Mouse (Mus musculus) midbrain, embryonic 13.5 days (tissue): Measurements from ENCODE around the gene Rasgrp2. TPM values are rescaled to one million over a fixed set of nuclear protein-coding genes. Genes with fewer than 3 reads are reported as not detected.

Experiments used
- ATAC-seq: fragments of 200-750 bp; cut with Nextera tagmentation; 2 replicates; pipeline ENCODE4 v1.8.0; 2017; ENCODE audit warnings: mild to moderate bottlenecking, moderate TSS enrichment, moderate library complexity
- H3K27ac ChIP-seq: fragments of 300-500 bp; sonication (generic); 2 replicates; pipeline ENCODE4 v1.5.1; 2015; ENCODE audit warnings: inconsistent platforms, mild to moderate bottlenecking, moderate library complexity
- H3K27me3 ChIP-seq: fragments of 300-500 bp; sonication (generic); 2 replicates; pipeline ENCODE4 v1.6.1; 2015; ENCODE audit warnings: mild to moderate bottlenecking, inconsistent platforms
- H3K36me3 ChIP-seq: fragments of 300-500 bp; sonication (generic); 2 replicates; pipeline ENCODE4 v1.6.1; 2015; ENCODE audit warnings: mild to moderate bottlenecking, inconsistent platforms
- H3K4me1 ChIP-seq: fragments of 300-500 bp; sonication (generic); replicated peaks from 2 replicates; pipeline ENCODE4 v1.6.1; 2015; ENCODE audit warnings: inconsistent platforms
- H3K4me2 ChIP-seq: fragments of 300-500 bp; sonication (generic); replicated peaks from 2 replicates; pipeline ENCODE4 v1.6.1; 2015; ENCODE audit warnings: moderate library complexity, mild to moderate bottlenecking, inconsistent platforms
- H3K4me3 ChIP-seq: fragments of 300-500 bp; sonication (generic); replicated peaks from 2 replicates; pipeline ENCODE4 v1.5.1; 2015; ENCODE audit warnings: mild to moderate bottlenecking, inconsistent platforms
- H3K9ac ChIP-seq: fragments of 300-500 bp; sonication (generic); replicated peaks from 2 replicates; pipeline ENCODE4 v1.6.1; 2015; ENCODE audit warnings: mild to moderate bottlenecking, inconsistent platforms
- H3K9me3 ChIP-seq: fragments of 300-500 bp; sonication (generic); 2 replicates; pipeline ENCODE4 v1.6.1; 2016; ENCODE audit warnings: mild to moderate bottlenecking, inconsistent platforms
- WGBS: fragments of 180-500 bp; shearing (Covaris S2); methylation state at CpG from one replicate; pipeline ENCODE4 v1.1.7; 2015; 5-methylcytosine and 5-hydroxymethylcytosine counted together
- polyA plus RNA-seq: library from polyadenylated mRNA; unstranded; fragments of >200 nt; fragmentation: Nextera tagmentation; extraction: Ambion mirVana; gene quantifications from 2 replicates; pipeline ENCODE4 v1.2.1, GENCODE M21; 2015

Rasgrp2 gene
- polyA plus RNA-seq, 1 experiment from 2014 or later = 28.5 TPM

- WGBS = 88% methylated on average over 16 of the region's 16 CpGs
- Histone ChIP-seq H3K4me1 (peaks cover 91% of the 10 kb centered on the region), H3K27me3 (peaks cover 29% of the 10 kb centered on the region), H3K4me3 (no peak overlapping the region), H3K9ac (no peak overlapping the region), H3K4me2 (peak overlapping the region; percentile 5; the same call in 1 of the 2 replicates), H3K9me3 (no peaks in the 10 kb centered on the region), H3K27ac (no peak overlapping the region), H3K36me3 (peaks cover 5% of the 10 kb centered on the region)
- no peak for ATAC-seq
These were observed 24.1 kb downstream of the Rasgrp2 start for GRCm38 (mm10) chr19:6423241-6423640.

GRCm38 (mm10) chr19:6424137-6424881 lies 25.2 kb downstream of the Rasgrp2 start:
- no peak overlapping the region for H3K27ac ChIP-seq

GRCm38 (mm10) chr19:6425595-6425994 lies 26.5 kb downstream of the Rasgrp2 start:
- H3K9me3 ChIP-seq = no peaks in the 10 kb centered on the region
- 0 out of 2 replicates have a peak, but pooled peaks have one; percentile 12 for ATAC-seq
- peaks cover 53% of the 10 kb centered on the region for H3K27me3 ChIP-seq
- no peak overlapping the region for H3K4me3 ChIP-seq
- peak overlapping the region; percentile 25 for H3K4me2 ChIP-seq
- H3K36me3 ChIP-seq = peaks cover 13% of the 10 kb centered on the region
- peaks cover 100% of the 10 kb centered on the region for H3K4me1 ChIP-seq
- 43% methylated on average over 5 of the region's 5 CpGs for WGBS
- peak overlapping the region; percentile 48 for H3K27ac ChIP-seq
- no peak overlapping the region for H3K9ac ChIP-seq

More at GRCm38 (mm10) chr19:6424137-6424881, 25.2 kb downstream of the Rasgrp2 start:
- Histone ChIP-seq H3K36me3 (peaks cover 13% of the 10 kb centered on the region), H3K4me2 (0 out of 2 replicates have a peak overlapping the region, but pooled peaks have one; percentile 10), H3K27me3 (peaks cover 40% of the 10 kb centered on the region), H3K4me3 (no peak overlapping the region), H3K4me1 (peaks cover 99% of the 10 kb centered on the region), H3K9ac (no peak overlapping the region; the same call in 1 of the 2 replicates), H3K9me3 (no peaks in the 10 kb centered on the region)
- no peak for ATAC-seq
- 55% methylated on average over 8 of the region's 8 CpGs for WGBS

- ATAC-seq = no peak
- H3K36me3 ChIP-seq = peaks cover 13% of the 10 kb centered on the region
- WGBS = 16% methylated on average over 13 of the region's 13 CpGs
- H3K9ac ChIP-seq = no peak overlapping the region
- H3K27ac ChIP-seq = peak overlapping the region; percentile 48
- peaks cover 52% of the 10 kb centered on the region for H3K27me3 ChIP-seq
- 0 out of 2 replicates have a peak overlapping the region, but pooled peaks have one; percentile 36 for H3K4me3 ChIP-seq
- H3K4me1 ChIP-seq = peaks cover 96% of the 10 kb centered on the region
- no peaks in the 10 kb centered on the region for H3K9me3 ChIP-seq
- H3K4me2 ChIP-seq = peak overlapping the region; percentile 57
These were observed 27.8 kb downstream of the Rasgrp2 start for GRCm38 (mm10) chr19:6426703-6427500.

GRCm38 (mm10) chr19:6427653-6428434 lies 28.7 kb downstream of the Rasgrp2 start:
- peak overlapping the region; percentile 39 for H3K27ac ChIP-seq

GRCm38 (mm10) chr19:6428501-6429200 lies 29.5 kb downstream of the Rasgrp2 start:
- peak overlapping the region; percentile 63 for H3K9ac ChIP-seq
- H3K9me3 ChIP-seq = no peaks in the 10 kb centered on the region
- no peak overlapping the region; the same call in 1 of the 2 replicates for H3K27ac ChIP-seq
- WGBS = under 1% methylated on average over 60 of the region's 60 CpGs
- peaks cover 52% of the 10 kb centered on the region for H3K27me3 ChIP-seq
- peak overlapping the region; percentile 57 for H3K4me2 ChIP-seq
- peaks cover 13% of the 10 kb centered on the region for H3K36me3 ChIP-seq
- H3K4me1 ChIP-seq = peaks cover 86% of the 10 kb centered on the region
- peak; percentile 47 for ATAC-seq
- peak overlapping the region; percentile 36 for H3K4me3 ChIP-seq

More at GRCm38 (mm10) chr19:6427653-6428434, 28.7 kb downstream of the Rasgrp2 start:
- Histone ChIP-seq H3K4me2 (peak overlapping the region; percentile 57), H3K4me3 (peak overlapping the region; percentile 36), H3K9me3 (no peaks in the 10 kb centered on the region), H3K4me1 (peaks cover 86% of the 10 kb centered on the region), H3K27me3 (peaks cover 52% of the 10 kb centered on the region), H3K9ac (peak overlapping the region; percentile 63), H3K36me3 (peaks cover 13% of the 10 kb centered on the region)
- ATAC-seq = 0 out of 2 replicates have a peak, but pooled peaks have one; percentile 27
- WGBS = 1% methylated on average over 85 of the region's 94 CpGs

GRCm38 (mm10) chr19:6443016-6443415 lies 43.9 kb downstream of the Rasgrp2 start:
- peaks cover 78% of the 10 kb centered on the region for H3K4me1 ChIP-seq

GRCm38 (mm10) chr19:6445761-6446423 lies 46.8 kb downstream of the Rasgrp2 start:
- Histone ChIP-seq H3K36me3 (no peaks in the 10 kb centered on the region), H3K27me3 (no peaks in the 10 kb centered on the region), H3K4me3 (peak overlapping the region; percentile 14; the same call in 1 of the 2 replicates), H3K27ac (peak overlapping the region; percentile 95), H3K4me1 (peaks cover 89% of the 10 kb centered on the region), H3K9ac (peak overlapping the region; percentile 46), H3K9me3 (no peaks in the 10 kb centered on the region), H3K4me2 (peak overlapping the region; percentile 52)
- WGBS = 10% methylated on average over 10 of the region's 10 CpGs
- peak; percentile 89 for ATAC-seq

More at GRCm38 (mm10) chr19:6443016-6443415, 43.9 kb downstream of the Rasgrp2 start:
- Histone ChIP-seq H3K9me3 (no peaks in the 10 kb centered on the region), H3K27ac (peak overlapping the region; percentile 45; the same call in 1 of the 2 replicates), H3K9ac (0 out of 2 replicates have a peak overlapping the region, but pooled peaks have one; percentile 19), H3K27me3 (no peaks in the 10 kb centered on the region), H3K4me3 (no peak overlapping the region), H3K4me2 (no peak overlapping the region), H3K36me3 (no peaks in the 10 kb centered on the region)
- 79% methylated on average over 10 of the region's 10 CpGs for WGBS
- no peak for ATAC-seq

GRCm38 (mm10) chr19:6446736-6447437 lies 47.7 kb downstream of the Rasgrp2 start:
- Histone ChIP-seq H3K9me3 (no peaks in the 10 kb centered on the region), H3K9ac (peak overlapping the region; percentile 46), H3K36me3 (no peaks in the 10 kb centered on the region), H3K4me2 (peak overlapping the region; percentile 52), H3K27me3 (no peaks in the 10 kb centered on the region), H3K27ac (peak overlapping the region; percentile 95), H3K4me1 (peaks cover 92% of the 10 kb centered on the region), H3K4me3 (no peak overlapping the region)
- ATAC-seq = no peak
- WGBS = 51% methylated on average over 7 of the region's 7 CpGs

GRCm38 (mm10) chr19:6448752-6449151 lies 49.6 kb downstream of the Rasgrp2 start:
- H3K9me3 ChIP-seq = no peaks in the 10 kb centered on the region
- 47% methylated on average over 5 of the region's 5 CpGs for WGBS
- peak overlapping the region; percentile 32; the same call in 1 of the 2 replicates for H3K4me2 ChIP-seq
- no peaks in the 10 kb centered on the region for H3K27me3 ChIP-seq
- peaks cover 100% of the 10 kb centered on the region for H3K4me1 ChIP-seq
- H3K27ac ChIP-seq = peak overlapping the region; percentile 64
- no peaks in the 10 kb centered on the region for H3K36me3 ChIP-seq
- H3K4me3 ChIP-seq = no peak overlapping the region
- ATAC-seq = no peak
- H3K9ac ChIP-seq = no peak overlapping the region
